Mouse (Mus musculus) forelimb bud, embryonic 11.5 days (tissue): ENCODE data around the gene Rab39b.
A peak's percentile ranks its signal among the peaks of the same experiment; 100 is the strongest.

ENCODE experiments used
- DNase-seq: peaks from one replicate; pipeline ENCODE4 v3.0.0-alpha.2; 2012; ENCODE audit warnings: low read depth, low spot score

Gene Rab39b

GRCm38 (mm10) chrX:75577582-75578324, at the start of gene Rab39b:
Gene Rab39b (minus strand): TSS chrX:75578231.
- DNase-seq: peak; percentile 39

- DNase-seq: no peak
Measured at GRCm38 (mm10) chrX:75578539-75578938, 508 bp upstream of the Rab39b start.
